Mouse (Mus musculus) forebrain, postnatal 0 days (tissue): ENCODE data around the gene Gdpd5. TPM values are rescaled to one million over a fixed set of nuclear protein-coding genes. Genes with fewer than 3 reads are reported as not detected.
A peak's percentile ranks its signal among the peaks of the same experiment; 100 is the strongest.
"Not testable (repeated sequence)": the region's sequence is repeated elsewhere in the genome, so short reads cannot be mapped to it uniquely, and the experiment has no call there.

ENCODE experiments used
- ATAC-seq: fragments of 200-750 bp; cut with Nextera tagmentation; 2 replicates; pipeline ENCODE4 v1.8.0; 2017; ENCODE audit warnings: mild to moderate bottlenecking, moderate library complexity
- DNase-seq: peaks from one replicate; pipeline ENCODE4 v3.0.0-alpha.2; 2015
- H3K27ac ChIP-seq: fragments of 300-500 bp; sonication (generic); 2 replicates; pipeline ENCODE4 v1.5.1; 2014; ENCODE audit warnings: low read depth, mild to moderate bottlenecking, antibody characterized with exemption, low read length, moderate library complexity, mixed read lengths
- H3K27me3 ChIP-seq: fragments of 300-500 bp; sonication (generic); 2 replicates; pipeline ENCODE4 v1.6.1; 2014; ENCODE audit warnings: mild to moderate bottlenecking, low read length, mixed read lengths; ENCODE audit not compliant: insufficient read depth
- H3K36me3 ChIP-seq: fragments of 300-500 bp; sonication (generic); 2 replicates; pipeline ENCODE4 v1.6.1; 2014; ENCODE audit warnings: mild to moderate bottlenecking, moderate library complexity; ENCODE audit not compliant: insufficient read depth
- H3K4me1 ChIP-seq: fragments of 300-500 bp; sonication (generic); 2 replicates; pipeline ENCODE4 v1.6.1; 2014; ENCODE audit warnings: antibody characterized with exemption; ENCODE audit not compliant: insufficient read depth
- H3K4me2 ChIP-seq: fragments of 300-500 bp; sonication (generic); 2 replicates; pipeline ENCODE4 v1.6.1; 2014; ENCODE audit warnings: low read depth, mild to moderate bottlenecking, moderate library complexity
- H3K4me3 ChIP-seq: fragments of 300-500 bp; sonication (generic); 2 replicates; pipeline ENCODE4 v1.5.1; 2014; ENCODE audit warnings: low read depth, low read length, mixed read lengths
- H3K9ac ChIP-seq: fragments of 300-500 bp; sonication (generic); 2 replicates; pipeline ENCODE4 v1.6.1; 2014; ENCODE audit warnings: mild to moderate bottlenecking
- H3K9me3 ChIP-seq: fragments of 300-500 bp; sonication (generic); 2 replicates; pipeline ENCODE4 v1.6.1; 2016; ENCODE audit warnings: low read length
- CTCF ChIP-seq: sonication (generic); IDR thresholded peaks from 2 replicates; pipeline ENCODE4 v1.5.1; 2016; ENCODE audit warnings: antibody characterized with exemption, control low read depth, low read depth
- WGBS: fragments of 180-500 bp; shearing (Covaris S2); extraction: QIAGEN DNeasy Blood & Tissue Kit; methylation state at CpG from one replicate; pipeline ENCODE4 v1.1.7; 2014; 5-methylcytosine and 5-hydroxymethylcytosine counted together
- polyA plus RNA-seq: library from polyadenylated mRNA; unstranded; fragments of >200 nt; fragmentation: Nextera tagmentation; extraction: Ambion mirVana; gene quantifications from 2 replicates; pipeline ENCODE4 v1.2.1, GENCODE M21; 2015
- total RNA-seq: library from RNA; depleted of rRNA; stranded (reverse); fragments of >200 nt; gene quantifications from 2 replicates; pipeline ENCODE4 v1.2.3, GENCODE M21; 2014

Gene Gdpd5
- total and polyA plus RNA-seq, 2 experiments from 2014 or later, result 38.2 to 41.2 TPM

DNA sequence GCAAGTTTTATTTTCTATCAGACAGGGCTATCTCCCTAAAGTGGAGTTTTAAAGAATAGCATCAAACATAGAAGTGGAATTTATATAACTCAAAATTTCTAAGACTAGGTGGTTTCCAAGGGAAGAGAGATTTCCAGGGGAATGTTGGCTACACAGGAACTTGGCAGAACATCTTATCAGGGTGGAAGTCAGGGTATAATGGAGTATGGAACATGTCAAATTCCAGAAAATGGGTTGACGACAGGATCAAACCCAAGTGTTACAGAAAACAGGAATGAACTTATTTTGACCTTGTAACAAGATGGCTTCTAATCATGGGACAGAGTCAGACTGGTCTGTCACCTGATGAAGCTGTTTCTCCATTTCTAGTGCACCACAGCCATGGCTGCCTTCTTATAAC is 103.5 kb downstream of the Gdpd5 start:
- peaks cover 22% of the 10 kb centered on the region for H3K36me3 ChIP-seq
- no peaks in the 10 kb centered on the region for H3K27me3 ChIP-seq
- ATAC-seq (no peak), DNase-seq (no peak)
- WGBS, result 92% methylated on average over 1 of the region's 1 CpGs
- H3K9me3 ChIP-seq, result no peaks in the 10 kb centered on the region
- H3K27ac ChIP-seq, result no peak overlapping the region
- H3K4me3 ChIP-seq, result no peak overlapping the region
- no peak overlapping the region for H3K4me2 ChIP-seq
- TF ChIP-seq CTCF, result no peak
- no peak overlapping the region for H3K9ac ChIP-seq
- H3K4me1 ChIP-seq, result peaks cover 8% of the 10 kb centered on the region

GRCm38 (mm10) chr7:99489708-99490107 is 108.5 kb downstream of the Gdpd5 start:
- no peak overlapping the region for H3K4me3 ChIP-seq
- no peaks in the 10 kb centered on the region for H3K4me1 ChIP-seq
- H3K4me2 ChIP-seq, result no peak overlapping the region
- no peaks in the 10 kb centered on the region for H3K27me3 ChIP-seq
- H3K27ac ChIP-seq, result no peak overlapping the region
- DNase-seq (no peak), ATAC-seq (no peak)
- no peaks in the 10 kb centered on the region for H3K9me3 ChIP-seq
- 61% methylated on average over 5 of the region's 5 CpGs for WGBS
- H3K9ac ChIP-seq, result no peak overlapping the region
- no peak for TF ChIP-seq CTCF
- H3K36me3 ChIP-seq, result no peaks in the 10 kb centered on the region

- no peak for ATAC-seq
- Histone ChIP-seq H3K27ac (no peak overlapping the region), H3K4me1 (no peaks in the 10 kb centered on the region), H3K9me3 (no peaks in the 10 kb centered on the region), H3K4me2 (no peak overlapping the region), H3K27me3 (no peaks in the 10 kb centered on the region), H3K36me3 (no peaks in the 10 kb centered on the region), H3K9ac (no peak overlapping the region), H3K4me3 (no peak overlapping the region)
- TF ChIP-seq CTCF, result no peak
- 55% methylated on average over 1 of the region's 1 CpGs for WGBS
- DNase-seq, result no peak
Observed at GRCm38 (mm10) chr7:99499128-99499527, 117.9 kb downstream of the Gdpd5 start.

DNA sequence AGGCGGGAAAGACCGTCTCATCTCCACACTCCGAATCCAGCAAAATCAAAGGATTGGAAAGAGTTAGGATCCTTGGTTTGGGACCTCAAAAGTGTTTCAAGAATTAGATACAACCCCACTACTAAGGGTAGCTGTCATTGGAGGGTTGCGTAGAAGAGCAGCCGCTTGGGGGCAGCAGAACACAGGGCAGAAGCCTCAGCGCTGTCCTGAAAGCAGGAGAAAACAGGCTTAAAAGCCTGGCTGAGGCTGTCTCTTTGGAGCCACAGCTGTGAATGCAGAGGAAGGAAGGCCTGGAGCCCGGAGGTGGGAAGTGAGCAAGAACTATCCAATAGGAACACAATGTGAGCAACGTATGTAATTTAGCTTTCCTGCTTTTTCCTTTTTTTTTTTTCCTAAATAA is 119.0 kb downstream of the Gdpd5 start:
- Histone ChIP-seq H3K4me3 (no peak overlapping the region), H3K27me3 (no peaks in the 10 kb centered on the region), H3K4me1 (no peaks in the 10 kb centered on the region), H3K27ac (no peak overlapping the region), H3K9ac (no peak overlapping the region), H3K9me3 (no peaks in the 10 kb centered on the region), H3K4me2 (no peak overlapping the region), H3K36me3 (no peaks in the 10 kb centered on the region)
- ATAC-seq (peak; percentile 96), DNase-seq (peak; percentile 88)
- TF ChIP-seq CTCF, result peak; percentile 95
- WGBS, result 3% methylated on average over 8 of the region's 8 CpGs

DNA sequence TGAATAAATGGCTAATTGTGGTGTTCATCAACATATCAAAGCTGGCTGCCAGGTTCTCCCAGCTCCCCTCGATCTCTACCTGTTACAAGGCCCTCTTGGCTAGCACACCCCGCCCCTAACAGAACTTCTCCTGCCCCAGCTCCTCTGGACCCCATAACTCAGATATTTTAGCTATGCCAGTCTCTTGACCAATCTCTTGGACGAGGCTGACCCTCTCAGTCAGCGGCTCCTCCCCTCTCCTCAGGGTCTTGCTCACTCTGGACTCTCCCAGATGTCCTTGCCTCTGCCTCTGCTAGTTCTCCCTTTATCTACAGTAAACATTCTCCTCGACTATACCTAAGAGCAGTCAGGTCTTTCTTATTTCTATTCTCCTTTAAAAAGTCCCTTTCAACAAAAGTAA is 119.4 kb downstream of the Gdpd5 start:
- H3K4me3 ChIP-seq, result no peak overlapping the region
- 43% methylated on average over 5 of the region's 5 CpGs for WGBS
- H3K9ac ChIP-seq, result no peak overlapping the region
- H3K4me2 ChIP-seq, result no peak overlapping the region
- no peak overlapping the region for H3K27ac ChIP-seq
- no peaks in the 10 kb centered on the region for H3K4me1 ChIP-seq
- no peak for TF ChIP-seq CTCF
- DNase-seq (no peak), ATAC-seq (no peak)
- no peaks in the 10 kb centered on the region for H3K9me3 ChIP-seq
- H3K27me3 ChIP-seq, result no peaks in the 10 kb centered on the region
- H3K36me3 ChIP-seq, result no peaks in the 10 kb centered on the region

DNA sequence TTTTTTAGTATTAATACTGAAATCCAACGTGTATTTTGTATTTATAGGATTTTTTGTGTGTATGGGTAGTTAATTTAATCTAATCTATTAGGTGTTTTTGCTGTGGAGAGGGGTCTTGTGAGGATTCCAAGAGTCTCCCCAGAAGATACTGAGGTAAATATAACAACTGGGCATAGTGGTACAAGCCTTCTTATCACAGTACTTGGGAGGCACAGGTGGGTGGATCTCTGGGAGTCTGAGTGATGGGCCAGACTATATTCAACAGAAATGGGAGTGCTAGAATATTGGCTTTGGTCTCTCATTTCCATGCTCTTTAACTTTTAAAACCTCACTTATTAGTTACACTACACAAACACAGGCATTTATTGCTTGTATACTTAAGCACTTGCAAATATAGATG is 119.9 kb downstream of the Gdpd5 start:
- H3K4me1 ChIP-seq, result no peaks in the 10 kb centered on the region
- TF ChIP-seq CTCF, result no peak
- no peaks in the 10 kb centered on the region for H3K9me3 ChIP-seq
- H3K27me3 ChIP-seq, result no peaks in the 10 kb centered on the region
- no peak overlapping the region for H3K4me3 ChIP-seq
- H3K36me3 ChIP-seq, result no peaks in the 10 kb centered on the region
- WGBS, result 50% methylated on average over 1 of the region's 1 CpGs
- DNase-seq, result no peak
- H3K9ac ChIP-seq, result no peak overlapping the region
- no peak overlapping the region for H3K27ac ChIP-seq
- H3K4me2 ChIP-seq, result no peak overlapping the region
- ATAC-seq, result no peak

DNA sequence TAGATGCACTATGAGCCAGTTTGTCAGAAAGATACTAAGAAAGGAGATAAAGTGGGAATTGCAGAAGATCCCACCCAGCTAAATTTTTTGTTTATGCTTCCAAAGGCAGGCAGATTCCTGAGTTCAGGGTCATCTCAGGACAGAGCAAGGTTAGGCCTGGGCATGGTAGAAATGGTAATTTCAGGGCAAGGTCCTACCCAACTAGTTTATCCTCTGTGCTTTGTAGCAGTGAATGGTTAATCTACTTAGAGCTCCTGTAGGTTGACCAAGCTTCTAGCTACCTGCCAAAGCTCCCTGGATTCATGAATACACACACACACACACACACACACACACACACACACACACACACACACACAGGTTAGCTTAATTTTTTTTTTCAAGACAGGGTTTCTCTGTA is 123.3 kb downstream of the Gdpd5 start:
- no peak overlapping the region for H3K27ac ChIP-seq
- no peak overlapping the region for H3K9ac ChIP-seq
- TF ChIP-seq CTCF, result no peak
- H3K9me3 ChIP-seq, result no peaks in the 10 kb centered on the region
- H3K27me3 ChIP-seq, result no peaks in the 10 kb centered on the region
- H3K36me3 ChIP-seq, result no peaks in the 10 kb centered on the region
- H3K4me3 ChIP-seq, result no peak overlapping the region
- H3K4me2 ChIP-seq, result no peak overlapping the region
- no peak for DNase-seq
- no peaks in the 10 kb centered on the region for H3K4me1 ChIP-seq
- ATAC-seq, result no peak

DNA sequence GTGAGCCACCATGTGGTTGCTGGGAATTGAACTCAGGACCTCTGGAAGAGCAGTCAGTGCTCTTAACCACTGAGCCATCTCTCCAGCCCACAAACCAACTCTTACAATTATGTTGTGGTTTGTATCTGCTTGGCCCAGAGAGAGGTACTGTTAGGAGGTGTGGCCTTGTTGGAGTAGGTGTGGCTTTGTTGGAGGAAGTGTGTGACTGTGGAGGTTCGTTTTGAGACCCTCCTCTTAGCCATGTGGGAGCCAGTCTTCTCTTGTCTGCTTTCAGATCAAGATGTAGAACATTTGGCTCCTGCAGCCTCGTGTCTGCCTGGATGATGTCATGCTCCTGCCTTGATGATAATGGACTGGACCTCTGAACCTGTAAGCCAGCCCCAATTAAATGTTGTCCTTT is 127.0 kb downstream of the Gdpd5 start:
- H3K27ac ChIP-seq, DNase-seq, H3K4me3 ChIP-seq, ATAC-seq, H3K4me1 ChIP-seq, H3K27me3 ChIP-seq, H3K9me3 ChIP-seq, H3K4me2 ChIP-seq, H3K36me3 ChIP-seq, H3K9ac ChIP-seq: not testable (repeated sequence)
- 29% methylated on average over 2 of the region's 2 CpGs for WGBS
